ENCODE assay signal across 6 mouse cellular contexts in genomic region chr2:145368701-145369100, GRCm38 (mm10).
"Had no signal": no experiment of that assay in that cellular context is flagged by ENCODE, and none has a peak within 500 bp of the region (broad histone marks: within the 10 kb centered on the region; RNA-seq: fewer than 3 reads in every experiment).

No protein-coding gene starts in this region.

- ATAC-seq: lung, postnatal 0 days; midbrain, embryonic 13.5 days had no signal

- DNase-seq: kidney, postnatal 14 days; left cerebral cortex, postnatal 4 days; lung, adult 2 months; lung, postnatal 36 days had no signal
